Mouse (Mus musculus) ES-Bruce4 (cell line): ENCODE measurements at regions not wholly inside any gene's neighbourhood (a gene's known extent, or its start where the extent isn't known, plus 50 kb on each side); places are given as distances from the start of the nearest gene placed in this dataset.

Experiments
- H3K27ac ChIP-seq: 2 replicates; pipeline ENCODE4 v1.5.1; 2012; ENCODE audit warnings: low read length, inconsistent platforms; ENCODE audit not compliant: insufficient read depth
- H3K27me3 ChIP-seq: 2 replicates; pipeline ENCODE4 v1.6.1; 2012; ENCODE audit warnings: mild to moderate bottlenecking, low read length, inconsistent platforms; ENCODE audit not compliant: control insufficient read depth, poor library complexity, insufficient read depth, severe bottlenecking
- H3K36me3 ChIP-seq: 2 replicates; pipeline ENCODE4 v1.6.1; 2012; ENCODE audit warnings: inconsistent platforms, mild to moderate bottlenecking, low read length, moderate library complexity; ENCODE audit not compliant: control insufficient read depth, poor library complexity, insufficient read depth, severe bottlenecking
- H3K4me1 ChIP-seq: one replicate; pipeline ENCODE4 v1.8.1; 2011; ENCODE audit warnings: low read length; ENCODE audit not compliant: control insufficient read depth, insufficient read depth
- H3K4me3 ChIP-seq: 2 replicates; pipeline ENCODE4 v1.5.1; 2011; ENCODE audit warnings: low read depth, mild to moderate bottlenecking, low read length
- H3K9ac ChIP-seq: 2 replicates; pipeline ENCODE4 v1.6.1; 2012; ENCODE audit warnings: low read depth, mild to moderate bottlenecking, inconsistent platforms; ENCODE audit not compliant: poor library complexity, severe bottlenecking
- H3K9me3 ChIP-seq: replicated peaks from 2 replicates; pipeline ENCODE4 v1.6.1; 2012; ENCODE audit warnings: mild to moderate bottlenecking, low read length, inconsistent platforms; ENCODE audit not compliant: control insufficient read depth, poor library complexity, insufficient read depth, severe bottlenecking
- CTCF ChIP-seq: IDR thresholded peaks from one replicate; pipeline ENCODE4 v1.8.1; 2011; ENCODE audit warnings: low read depth, low read length
- EP300 ChIP-seq: IDR thresholded peaks from 2 replicates; pipeline ENCODE4 v1.6.1; 2011; ENCODE audit warnings: low read depth, low read length; ENCODE audit not compliant: insufficient read depth
- POLR2A ChIP-seq: IDR thresholded peaks from one replicate; pipeline ENCODE4 v1.8.1; 2011; ENCODE audit warnings: low read length; ENCODE audit not compliant: insufficient read depth

- H3K4me1 ChIP-seq: no peaks in the 10 kb centered on the region
- no peak for TF ChIP-seq EP300
- TF ChIP-seq POLR2A: no peak
- no peak for TF ChIP-seq CTCF
- H3K4me3 ChIP-seq: no peak overlapping the region
- no peak overlapping the region for H3K27ac ChIP-seq
- no peak overlapping the region for H3K9ac ChIP-seq
- no peaks in the 10 kb centered on the region for H3K36me3 ChIP-seq
- H3K9me3 ChIP-seq: no peaks in the 10 kb centered on the region
- no peaks in the 10 kb centered on the region for H3K27me3 ChIP-seq
These were observed 126.2 kb downstream of the Gas1 start for GRCm38 (mm10) chr13:60050799-60051580.

DNA sequence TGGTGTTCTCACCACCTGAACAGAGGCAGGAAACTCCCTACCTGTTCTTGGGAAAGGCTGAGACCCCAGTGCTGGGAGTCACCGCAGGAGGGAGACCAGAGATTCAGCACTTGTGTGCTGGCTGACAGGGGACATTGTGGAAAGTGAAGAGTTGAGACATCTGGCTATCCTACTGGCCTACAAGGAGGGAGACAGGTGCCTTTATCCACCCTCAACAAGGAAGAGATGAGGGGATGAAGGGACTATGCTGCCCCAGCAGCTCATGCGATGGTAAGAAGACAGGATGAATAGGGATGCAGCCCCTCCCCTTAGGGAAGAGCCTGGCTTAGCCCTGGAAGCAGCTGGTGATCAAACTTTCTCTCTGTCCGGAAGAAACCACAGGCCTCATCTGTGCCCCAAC is 127.5 kb downstream of the Gas1 start:
- H3K4me1 ChIP-seq: no peaks in the 10 kb centered on the region
- no peaks in the 10 kb centered on the region for H3K36me3 ChIP-seq
- TF ChIP-seq POLR2A (no peak), EP300 (no peak), CTCF (no peak)
- no peak overlapping the region for H3K4me3 ChIP-seq
- H3K9ac ChIP-seq: no peak overlapping the region
- no peak overlapping the region for H3K27ac ChIP-seq
- H3K27me3 ChIP-seq: no peaks in the 10 kb centered on the region
- no peaks in the 10 kb centered on the region for H3K9me3 ChIP-seq

DNA sequence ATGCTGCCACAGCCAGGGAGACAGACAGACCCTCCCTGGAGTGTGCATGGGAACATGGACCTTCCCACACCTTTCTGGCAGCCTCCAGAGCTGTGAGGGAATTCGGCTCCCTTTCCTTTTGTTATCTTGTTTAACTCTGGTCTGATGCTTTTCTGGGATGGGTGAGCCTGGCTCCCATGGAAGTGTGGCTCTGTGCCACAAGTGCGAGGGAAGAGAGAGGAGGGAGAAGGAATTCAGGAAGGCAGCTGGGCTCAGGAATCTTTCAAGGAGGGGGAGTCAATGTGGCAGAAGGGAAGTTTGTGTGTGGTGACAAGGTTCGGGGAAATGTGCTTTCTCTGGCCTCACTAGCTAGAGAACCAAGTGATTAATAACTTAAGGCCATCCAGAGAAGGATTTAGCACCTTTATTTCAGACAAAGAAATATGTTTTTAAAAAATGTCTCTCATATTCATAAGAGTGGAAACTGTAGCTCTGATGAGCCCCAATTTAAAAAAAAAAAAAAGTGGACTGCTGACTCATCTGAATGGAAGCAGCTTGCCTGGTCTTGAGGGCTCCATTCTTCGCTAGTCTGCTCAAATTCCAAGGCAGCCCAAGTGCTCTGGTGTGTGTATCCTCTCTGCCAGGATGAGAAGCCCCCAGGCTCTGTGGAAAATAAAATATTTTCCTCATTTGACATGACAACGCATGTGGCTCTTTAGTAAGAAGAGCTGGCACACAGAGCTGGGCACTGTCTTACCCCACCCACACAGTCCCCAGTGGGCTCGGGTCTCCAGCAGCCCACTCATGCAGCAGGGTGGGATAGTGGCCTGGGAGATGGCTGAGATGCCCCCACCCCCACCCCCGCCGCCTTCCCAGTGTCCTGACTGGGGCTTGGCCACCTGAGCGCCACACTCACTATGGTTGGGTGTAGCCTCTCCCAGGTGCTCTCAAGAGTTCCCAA is 129.1 kb downstream of the Gas1 start:
- no peak overlapping the region for H3K27ac ChIP-seq
- no peaks in the 10 kb centered on the region for H3K9me3 ChIP-seq
- H3K4me1 ChIP-seq: no peaks in the 10 kb centered on the region
- no peak overlapping the region for H3K4me3 ChIP-seq
- TF ChIP-seq POLR2A (no peak), CTCF (no peak), EP300 (no peak)
- no peaks in the 10 kb centered on the region for H3K36me3 ChIP-seq
- H3K9ac ChIP-seq: no peak overlapping the region
- H3K27me3 ChIP-seq: no peaks in the 10 kb centered on the region

DNA sequence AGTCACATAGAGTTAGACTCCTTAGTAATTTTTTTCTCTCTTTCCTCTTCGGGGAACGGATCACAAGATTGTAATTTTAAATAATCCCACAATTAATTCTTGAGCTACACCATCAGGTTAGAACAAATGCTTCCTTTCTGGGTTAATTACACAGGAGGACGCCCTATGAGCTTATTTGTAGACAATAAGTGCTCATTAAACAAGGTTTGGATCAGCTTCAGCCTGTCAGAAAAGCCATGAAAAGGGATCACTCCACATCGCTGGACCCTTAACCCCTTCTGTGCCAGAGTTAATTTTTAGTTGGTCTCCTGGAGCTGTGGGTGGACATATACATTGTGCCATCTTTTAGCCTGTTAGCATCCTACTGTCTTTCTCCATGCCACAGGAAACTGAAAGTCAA is 131.4 kb downstream of the Gas1 start:
- no peak for TF ChIP-seq CTCF
- no peak for TF ChIP-seq EP300
- no peak for TF ChIP-seq POLR2A
- Histone ChIP-seq H3K9me3 (no peaks in the 10 kb centered on the region), H3K27me3 (no peaks in the 10 kb centered on the region), H3K9ac (no peak overlapping the region), H3K4me3 (no peak overlapping the region), H3K27ac (no peak overlapping the region), H3K36me3 (no peaks in the 10 kb centered on the region), H3K4me1 (no peaks in the 10 kb centered on the region)

DNA sequence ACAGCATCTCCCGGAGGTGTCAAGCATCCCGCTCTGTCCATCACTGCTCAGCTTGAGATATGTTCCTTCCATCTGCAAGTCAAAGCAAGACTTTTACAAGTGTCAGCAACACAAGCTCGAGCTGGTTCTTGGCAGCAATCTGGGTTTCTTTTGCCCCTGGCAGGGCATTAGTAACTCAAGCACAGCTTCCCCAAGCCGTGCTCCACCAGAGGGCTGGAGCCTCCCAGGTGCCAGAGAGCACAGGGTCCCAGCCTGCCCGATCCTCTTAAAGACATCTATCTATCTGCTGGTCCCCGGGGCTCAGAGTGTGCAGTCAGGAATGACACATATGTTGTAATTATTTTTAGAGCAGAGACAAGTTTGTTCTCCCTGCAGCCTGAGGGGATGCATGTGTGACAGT is 132.3 kb downstream of the Gas1 start:
- no peaks in the 10 kb centered on the region for H3K9me3 ChIP-seq
- no peaks in the 10 kb centered on the region for H3K27me3 ChIP-seq
- no peaks in the 10 kb centered on the region for H3K4me1 ChIP-seq
- H3K36me3 ChIP-seq: no peaks in the 10 kb centered on the region
- TF ChIP-seq EP300: no peak
- no peak for TF ChIP-seq CTCF
- no peak for TF ChIP-seq POLR2A
- no peak overlapping the region for H3K9ac ChIP-seq
- no peak overlapping the region for H3K27ac ChIP-seq
- no peak overlapping the region for H3K4me3 ChIP-seq
